Mouse (Mus musculus) limb, embryonic 15.5 days (tissue): ENCODE measurements around the gene D930007J09Rik. TPM values are rescaled to one million over a fixed set of nuclear protein-coding genes. Genes with fewer than 3 reads are reported as not detected.

Source experiments
- ATAC-seq: fragments of 200-750 bp; cut with Nextera tagmentation; 2 replicates; pipeline ENCODE4 v1.8.0; 2017; ENCODE audit warnings: low read depth, moderate TSS enrichment; ENCODE audit not compliant: insufficient number of reproducible peaks, low FRiP score, low TSS enrichment
- H3K27ac ChIP-seq: fragments of 300-500 bp; sonication (generic); 2 replicates; pipeline ENCODE4 v1.5.1; 2015; ENCODE audit warnings: moderate library complexity, mild to moderate bottlenecking, inconsistent platforms
- H3K27me3 ChIP-seq: fragments of 300-500 bp; sonication (generic); 2 replicates; pipeline ENCODE4 v1.6.1; 2015; ENCODE audit warnings: inconsistent platforms
- H3K36me3 ChIP-seq: fragments of 300-500 bp; sonication (generic); 2 replicates; pipeline ENCODE4 v1.6.1; 2015; ENCODE audit warnings: inconsistent platforms
- H3K4me1 ChIP-seq: fragments of 300-500 bp; sonication (generic); 2 replicates; pipeline ENCODE4 v1.6.1; 2015; ENCODE audit warnings: inconsistent platforms
- H3K4me2 ChIP-seq: fragments of 300-500 bp; sonication (generic); 2 replicates; pipeline ENCODE4 v1.6.1; 2015; ENCODE audit warnings: mild to moderate bottlenecking, inconsistent platforms
- H3K4me3 ChIP-seq: fragments of 300-500 bp; sonication (generic); 2 replicates; pipeline ENCODE4 v1.5.1; 2015; ENCODE audit warnings: mild to moderate bottlenecking, inconsistent platforms
- H3K9ac ChIP-seq: fragments of 300-500 bp; sonication (generic); 2 replicates; pipeline ENCODE4 v1.6.1; 2015; ENCODE audit warnings: inconsistent platforms
- H3K9me3 ChIP-seq: fragments of 300-500 bp; sonication (generic); 2 replicates; pipeline ENCODE4 v1.6.1; 2016; ENCODE audit warnings: inconsistent platforms
- WGBS: fragments of 180-500 bp; shearing (Covaris S2); methylation state at CpG from one replicate; pipeline ENCODE4 v1.1.7; 2015; 5-methylcytosine and 5-hydroxymethylcytosine counted together
- polyA plus RNA-seq: library from polyadenylated mRNA; unstranded; fragments of >200 nt; fragmentation: Nextera tagmentation; extraction: Ambion mirVana; gene quantifications from 2 replicates; pipeline ENCODE4 v1.2.1, GENCODE M21; 2015

D930007J09Rik gene
- polyA plus RNA-seq, 1 experiment from 2014 or later, result not detected

GRCm38 (mm10) chr13:32831505-32832273 lies 29.0 kb upstream of the D930007J09Rik start:
- no peak overlapping the region for H3K9ac ChIP-seq
- 78% methylated on average over 3 of the region's 3 CpGs for WGBS
- H3K4me3 ChIP-seq, result no peak overlapping the region
- H3K4me2 ChIP-seq, result no peak overlapping the region
- no peaks in the 10 kb centered on the region for H3K4me1 ChIP-seq
- no peak for ATAC-seq
- H3K36me3 ChIP-seq, result no peaks in the 10 kb centered on the region
- no peak overlapping the region for H3K27ac ChIP-seq
- H3K9me3 ChIP-seq, result no peaks in the 10 kb centered on the region
- no peaks in the 10 kb centered on the region for H3K27me3 ChIP-seq

GRCm38 (mm10) chr13:32828886-32829285 lies 26.2 kb upstream of the D930007J09Rik start:
- Histone ChIP-seq H3K4me1 (no peaks in the 10 kb centered on the region), H3K9me3 (no peaks in the 10 kb centered on the region), H3K4me3 (no peak overlapping the region), H3K4me2 (no peak overlapping the region), H3K27ac (no peak overlapping the region), H3K36me3 (no peaks in the 10 kb centered on the region; the same call in 1 of the 2 replicates), H3K27me3 (no peaks in the 10 kb centered on the region), H3K9ac (no peak overlapping the region)
- 66% methylated on average over 4 of the region's 4 CpGs for WGBS
- no peak for ATAC-seq

GRCm38 (mm10) chr13:32827951-32828350 lies 25.3 kb upstream of the D930007J09Rik start:
- H3K4me3 ChIP-seq, result no peak overlapping the region
- H3K36me3 ChIP-seq, result peaks cover 8% of the 10 kb centered on the region; the same call in 1 of the 2 replicates
- H3K9ac ChIP-seq, result no peak overlapping the region
- H3K9me3 ChIP-seq, result no peaks in the 10 kb centered on the region
- H3K4me2 ChIP-seq, result no peak overlapping the region
- no peak for ATAC-seq
- H3K27me3 ChIP-seq, result no peaks in the 10 kb centered on the region
- WGBS, result 50% methylated on average over 4 of the region's 4 CpGs
- no peak overlapping the region for H3K27ac ChIP-seq
- H3K4me1 ChIP-seq, result no peaks in the 10 kb centered on the region

GRCm38 (mm10) chr13:32827111-32827822 lies 24.6 kb upstream of the D930007J09Rik start:
- WGBS, result 71% methylated on average over 3 of the region's 3 CpGs
- no peak overlapping the region for H3K4me2 ChIP-seq
- H3K27me3 ChIP-seq, result no peaks in the 10 kb centered on the region
- H3K36me3 ChIP-seq, result peaks cover 11% of the 10 kb centered on the region
- H3K4me1 ChIP-seq, result no peaks in the 10 kb centered on the region
- no peaks in the 10 kb centered on the region for H3K9me3 ChIP-seq
- H3K27ac ChIP-seq, result no peak overlapping the region
- no peak overlapping the region for H3K9ac ChIP-seq
- ATAC-seq, result no peak
- H3K4me3 ChIP-seq, result no peak overlapping the region

GRCm38 (mm10) chr13:32825546-32825945 lies 22.9 kb upstream of the D930007J09Rik start:
- Histone ChIP-seq H3K27ac (no peak overlapping the region), H3K9ac (no peak overlapping the region), H3K4me2 (no peak overlapping the region), H3K27me3 (no peaks in the 10 kb centered on the region), H3K4me1 (no peaks in the 10 kb centered on the region), H3K9me3 (no peaks in the 10 kb centered on the region), H3K4me3 (no peak overlapping the region), H3K36me3 (peaks cover 28% of the 10 kb centered on the region)
- 88% methylated on average over 8 of the region's 8 CpGs for WGBS
- ATAC-seq, result no peak

- no peak overlapping the region for H3K9ac ChIP-seq
- WGBS, result 81% methylated on average over 6 of the region's 6 CpGs
- H3K4me3 ChIP-seq, result no peak overlapping the region
- no peak overlapping the region for H3K4me2 ChIP-seq
- H3K36me3 ChIP-seq, result peaks cover 36% of the 10 kb centered on the region
- no peaks in the 10 kb centered on the region for H3K4me1 ChIP-seq
- H3K9me3 ChIP-seq, result no peaks in the 10 kb centered on the region
- no peak overlapping the region for H3K27ac ChIP-seq
- H3K27me3 ChIP-seq, result no peaks in the 10 kb centered on the region
- ATAC-seq, result no peak
These were observed 22.0 kb upstream of the D930007J09Rik start for GRCm38 (mm10) chr13:32824377-32825330.

GRCm38 (mm10) chr13:32823126-32823525 lies 20.5 kb upstream of the D930007J09Rik start:
- Histone ChIP-seq H3K36me3 (peaks cover 50% of the 10 kb centered on the region), H3K9me3 (no peaks in the 10 kb centered on the region)
- WGBS, result 83% methylated on average over 6 of the region's 6 CpGs

GRCm38 (mm10) chr13:32821671-32822070 lies 19.0 kb upstream of the D930007J09Rik start:
- no peaks in the 10 kb centered on the region for H3K9me3 ChIP-seq
- no peak overlapping the region for H3K9ac ChIP-seq
- WGBS, result 98% methylated on average over 4 of the region's 4 CpGs
- no peak overlapping the region for H3K4me2 ChIP-seq
- ATAC-seq, result no peak
- H3K4me3 ChIP-seq, result no peak overlapping the region
- H3K27me3 ChIP-seq, result no peaks in the 10 kb centered on the region
- H3K36me3 ChIP-seq, result peaks cover 61% of the 10 kb centered on the region
- no peaks in the 10 kb centered on the region for H3K4me1 ChIP-seq
- no peak overlapping the region for H3K27ac ChIP-seq

More at GRCm38 (mm10) chr13:32823126-32823525, 20.5 kb upstream of the D930007J09Rik start:
- H3K4me1 ChIP-seq, result no peaks in the 10 kb centered on the region
- no peak overlapping the region for H3K4me3 ChIP-seq
- H3K9ac ChIP-seq, result no peak overlapping the region
- H3K27me3 ChIP-seq, result no peaks in the 10 kb centered on the region
- no peak for ATAC-seq
- no peak overlapping the region for H3K27ac ChIP-seq
- H3K4me2 ChIP-seq, result no peak overlapping the region

- no peaks in the 10 kb centered on the region for H3K27me3 ChIP-seq
- WGBS, result 91% methylated on average over 5 of the region's 5 CpGs
- ATAC-seq, result no peak; the same call in 1 of the 2 replicates
- no peaks in the 10 kb centered on the region for H3K4me1 ChIP-seq
- H3K4me3 ChIP-seq, result no peak overlapping the region
- no peak overlapping the region for H3K9ac ChIP-seq
- no peaks in the 10 kb centered on the region for H3K9me3 ChIP-seq
- no peak overlapping the region for H3K4me2 ChIP-seq
- no peak overlapping the region for H3K27ac ChIP-seq
- H3K36me3 ChIP-seq, result peaks cover 72% of the 10 kb centered on the region
These were observed 17.3 kb upstream of the D930007J09Rik start for GRCm38 (mm10) chr13:32819926-32820325.

- Histone ChIP-seq H3K27ac (no peak overlapping the region), H3K4me1 (no peaks in the 10 kb centered on the region), H3K4me3 (no peak overlapping the region), H3K9me3 (no peaks in the 10 kb centered on the region), H3K36me3 (peaks cover 74% of the 10 kb centered on the region), H3K4me2 (no peak overlapping the region), H3K9ac (no peak overlapping the region), H3K27me3 (no peaks in the 10 kb centered on the region)
- 95% methylated on average over 3 of the region's 3 CpGs for WGBS
- ATAC-seq, result no peak
These were observed 16.6 kb upstream of the D930007J09Rik start for GRCm38 (mm10) chr13:32819241-32819640.

GRCm38 (mm10) chr13:32807624-32808023 lies 5.0 kb upstream of the D930007J09Rik start:
- H3K9ac ChIP-seq, result no peak overlapping the region
- H3K9me3 ChIP-seq, result no peaks in the 10 kb centered on the region
- no peak overlapping the region for H3K27ac ChIP-seq
- H3K4me1 ChIP-seq, result peaks cover 13% of the 10 kb centered on the region
- ATAC-seq, result no peak
- peaks cover 45% of the 10 kb centered on the region for H3K36me3 ChIP-seq
- no peak overlapping the region for H3K4me2 ChIP-seq
- no peak overlapping the region for H3K4me3 ChIP-seq
- no peaks in the 10 kb centered on the region for H3K27me3 ChIP-seq
- WGBS, result 94% methylated on average over 3 of the region's 3 CpGs
